Comparison of ENCODE assay signal across 11 mouse cellular contexts in the genomic region with DNA sequence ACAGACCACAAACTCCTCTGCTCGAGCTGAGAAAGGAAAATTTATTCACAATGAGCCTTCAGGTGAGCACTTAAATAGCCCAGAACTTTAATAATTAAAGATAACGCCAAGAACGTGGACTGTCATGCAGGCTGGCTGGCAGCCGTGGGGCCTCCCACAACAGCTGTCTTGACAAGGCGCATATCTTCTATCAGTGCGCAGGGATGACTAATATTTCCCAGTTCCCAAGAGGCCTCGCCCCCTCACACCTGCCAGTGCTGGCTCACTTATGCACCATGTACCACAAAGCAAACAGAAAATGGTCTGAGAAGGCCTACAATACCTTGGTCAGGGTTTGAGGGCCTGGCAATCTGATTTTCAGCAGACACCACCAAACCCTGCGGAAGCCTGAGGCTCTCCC. TPM values are rescaled to one million over a fixed set of nuclear protein-coding genes. Genes with fewer than 3 reads are reported as not detected.
DNase-seq lines count a peak whose midpoint lies in the region; ATAC-seq and TF ChIP-seq lines count a peak whose summit lies in the region.
"Had no signal": no experiment of that assay in that cellular context is flagged by ENCODE, and none has a peak within 500 bp of the region (broad histone marks: within the 10 kb centered on the region; RNA-seq: fewer than 3 reads in every experiment).

No protein-coding gene starts in this region.

- TF ChIP-seq CTCF in gastrocnemius, adult 2 months (IDR thresholded peaks at IDR 0.05), result no peak
- no peak for TF ChIP-seq CTCF in olfactory bulb, adult 2 months (IDR thresholded peaks at IDR 0.05; ENCODE audit: insufficient read depth, low read depth, low read length)

- H3K9ac ChIP-seq in midbrain, embryonic 15.5 days, result no peak overlapping the region
- H3K9ac ChIP-seq in midbrain, embryonic 14.5 days (replicated peaks; ENCODE audit: low read length), result no peak overlapping the region
- no peak overlapping the region for H3K9ac ChIP-seq in heart, embryonic 14.5 days (ENCODE audit: low read length)
- H3K9ac ChIP-seq: hindbrain, embryonic 14.5 days had no signal

- no peak overlapping the region for H3K4me2 ChIP-seq in midbrain, embryonic 15.5 days
- H3K4me2 ChIP-seq in midbrain, embryonic 14.5 days (ENCODE audit: low read length), result no peak overlapping the region
- H3K4me2 ChIP-seq in heart, embryonic 14.5 days (ENCODE audit: low read length), result no peak overlapping the region
- H3K4me2 ChIP-seq: hindbrain, embryonic 14.5 days had no signal

- H3K4me1 ChIP-seq in midbrain, embryonic 15.5 days, result peaks cover 14% of the 10 kb centered on the region
- H3K4me1 ChIP-seq in midbrain, embryonic 14.5 days (ENCODE audit: control insufficient read depth, insufficient read depth, low read length), result peaks cover 11% of the 10 kb centered on the region
- peaks cover 33 to 62% of the 10 kb centered on the region in 2 experiments for H3K4me1 ChIP-seq in heart, embryonic 14.5 days (ENCODE audit: control insufficient read depth in 2 of 2, insufficient read depth in 2 of 2, low read length in 2 of 2)
- H3K4me1 ChIP-seq in olfactory bulb, adult 2 months (ENCODE audit: control insufficient read depth, insufficient read depth, low read length), result peaks cover 35% of the 10 kb centered on the region

- 75% methylated on average over 8 of the region's 8 CpGs for WGBS in midbrain, embryonic 15.5 days
- WGBS in midbrain, embryonic 14.5 days, result 72% methylated on average over 8 of the region's 8 CpGs
- WGBS in heart, embryonic 14.5 days, result 23% methylated on average over 8 of the region's 8 CpGs
- 54% methylated on average over 8 of the region's 8 CpGs for WGBS in olfactory bulb, adult 2 months

- intact Hi-C loops in gastrocnemius, adult 2 months (cut with DNase I), result no loop called here

- no peaks in the 10 kb centered on the region for H3K27me3 ChIP-seq in midbrain, embryonic 15.5 days (replicated peaks)
- H3K27me3 ChIP-seq in midbrain, embryonic 14.5 days (ENCODE audit: control insufficient read depth, insufficient read depth, low read length), result no peaks in the 10 kb centered on the region
- no peaks in the 10 kb centered on the region for H3K27me3 ChIP-seq in heart, embryonic 14.5 days (ENCODE audit: control insufficient read depth, insufficient read depth, low read length)

- no peaks in the 10 kb centered on the region for H3K9me3 ChIP-seq in midbrain, embryonic 15.5 days
- no peaks in the 10 kb centered on the region for H3K9me3 ChIP-seq in midbrain, embryonic 14.5 days (ENCODE audit: control insufficient read depth, low read length)
- no peaks in the 10 kb centered on the region for H3K9me3 ChIP-seq in heart, embryonic 14.5 days (ENCODE audit: control insufficient read depth, low read length)

- no peak for TF ChIP-seq POLR2A in olfactory bulb, adult 2 months (IDR thresholded peaks at IDR 0.05; ENCODE audit: insufficient read depth, low read depth, low read length)

- no peak overlapping the region for H3K4me3 ChIP-seq in gastrocnemius, adult 2 months
- H3K4me3 ChIP-seq in midbrain, embryonic 15.5 days, result no peak overlapping the region
- H3K4me3 ChIP-seq in midbrain, embryonic 14.5 days (replicated peaks; ENCODE audit: low read depth, low read length), result no peak overlapping the region
- no peak overlapping the region for H3K4me3 ChIP-seq in heart, embryonic 14.5 days (ENCODE audit: control insufficient read depth in 1 of 2, insufficient read depth in 1 of 2, low read depth in 1 of 2, low read length in 2 of 2)
- no peak overlapping the region for H3K4me3 ChIP-seq in olfactory bulb, adult 2 months (ENCODE audit: insufficient read depth, low read depth, low read length)

- no peaks in the 10 kb centered on the region for H3K36me3 ChIP-seq in midbrain, embryonic 15.5 days (replicated peaks)
- H3K36me3 ChIP-seq in midbrain, embryonic 14.5 days (ENCODE audit: control insufficient read depth, insufficient read depth, low read length), result no peaks in the 10 kb centered on the region
- H3K36me3 ChIP-seq in heart, embryonic 14.5 days (ENCODE audit: control insufficient read depth, insufficient read depth, low read length), result peaks cover 17% of the 10 kb centered on the region

- DNase-seq in gastrocnemius, adult 2 months, result peak; percentile 50
- no peak for DNase-seq in gastrocnemius, postnatal 4 days (ENCODE audit: low spot score in 2 of 2)
- DNase-seq in midbrain, embryonic 14.5 days, result no peak
- DNase-seq in adrenal gland, adult 18-20 months (ENCODE audit: low spot score in 2 of 2), result no peak
- no peak for DNase-seq in cerebellum, adult 11-12 months
- DNase-seq: cerebellum, postnatal 14 days; thymus, adult 18-20 months had no signal

- ATAC-seq in midbrain, embryonic 15.5 days (replicated peaks), result 0 out of 2 replicates have a peak, but pooled peaks have one; percentile 19
- ATAC-seq in midbrain, embryonic 14.5 days (ENCODE audit: low FRiP score, low TSS enrichment), result no peak
- no peak for ATAC-seq in heart, embryonic 14.5 days (ENCODE audit: insufficient number of reproducible peaks, insufficient read depth, low FRiP score, low read depth)

- H3K27ac ChIP-seq in gastrocnemius, adult 2 months, result peak overlapping the region; percentile 81
- no peak overlapping the region for H3K27ac ChIP-seq in midbrain, embryonic 15.5 days
- no peak overlapping the region for H3K27ac ChIP-seq in midbrain, embryonic 14.5 days (replicated peaks; ENCODE audit: low read depth, low read length)
- H3K27ac ChIP-seq in heart, embryonic 14.5 days (replicated peaks in 1 of 2; ENCODE audit: control insufficient read depth in 1 of 2, insufficient read depth in 1 of 2, low read depth in 2 of 2, low read length in 2 of 2), result peak overlapping the region; percentile 57 to 70
- H3K27ac ChIP-seq in olfactory bulb, adult 2 months (ENCODE audit: insufficient read depth, low read depth, low read length), result peak overlapping the region; percentile 30; the same call in 1 of the 2 replicates
- H3K27ac ChIP-seq: hindbrain, embryonic 14.5 days had no signal

RNA-seq across cellular contexts. Expression of a gene that starts 14.4 kb away (rescaled TPM):
- total RNA-seq in gastrocnemius, adult 2 months (2021), result 100 to 1,000 TPM; 158 to 227 TPM
- total RNA-seq in gastrocnemius, postnatal 4 days (2021), result 100 to 1,000 TPM; 114 to 144 TPM
- 93.9 and 94.3 TPM in 2 replicates for polyA plus RNA-seq in midbrain, embryonic 15.5 days (2015; fragmentation: Nextera tagmentation; extraction: Ambion mirVana)
- polyA plus RNA-seq in midbrain, embryonic 14.5 days (2014; fragmentation: Nextera tagmentation; extraction: Ambion mirVana), result 60.6 and 87.9 TPM in 2 replicates
- polyA plus RNA-seq in heart, embryonic 14.5 days (2014; fragmentation: Nextera tagmentation; extraction: Ambion mirVana), result 109 and 122 TPM in 2 replicates
- polyA plus RNA-seq in olfactory bulb, adult 2 months (2012; ENCODE audit: insufficient read depth, insufficient read length, low replicate concordance, missing spikeins), result not detected in 2 replicates
- total RNA-seq in adrenal gland, adult 18-20 months (2021), result 100 to 1,000 TPM in 1 of 2 experiments, 10 to 100 TPM in 1; 93.0 to 278 TPM

Comparison
In these comparisons a context has a peak if more than half of its experiments do, and no peak if none do; other contexts are left out.
1. H3K27ac ChIP-seq: peak in gastrocnemius, adult 2 months (single experiment), heart, embryonic 14.5 days (2 of 2) and olfactory bulb, adult 2 months (single experiment); none in midbrain, embryonic 15.5 days (single experiment) and midbrain, embryonic 14.5 days (single experiment).